Mouse (Mus musculus): ENCODE data around the gene Dpysl5. TPM values are rescaled to one million over a fixed set of nuclear protein-coding genes. Genes with fewer than 3 reads are reported as not detected.
A peak's percentile ranks its signal among the peaks of the same experiment; 100 is the strongest.

Gene Dpysl5
- polyA plus RNA-seq, 1 experiment from 2014 or later: 180 TPM

- Histone ChIP-seq H3K27me3 (peaks cover 8% of the 10 kb centered on the region; the same call in 1 of the 2 replicates), H3K4me2 (peak within 1 kb of the TSS; percentile 69), H3K9me3 (no peaks in the 10 kb centered on the region), H3K4me1 (replicated peaks) (peaks cover 39% of the 10 kb centered on the region), H3K9ac (peak within 1 kb of the TSS; percentile 94), H3K27ac (peak within 1 kb of the TSS; percentile 95), H3K4me3 (peak within 1 kb of the TSS; percentile 84), H3K36me3 (no peaks in the 10 kb centered on the region)
- peak; percentile 97 for ATAC-seq (ENCODE audit: low FRiP score)
- WGBS: 1% methylated on average over 59 of the region's 59 CpGs
Measured at GRCm38 (mm10) chr5:30814424-30815119, 103.2 kb downstream of the Dpysl5 start, which contains the start of gene Mapre3. Gene Mapre3, plus strand, starts transcription at chr5:30814641.

- Histone ChIP-seq H3K4me2 (peak overlapping the region; percentile 69), H3K4me1 (replicated peaks) (peaks cover 39% of the 10 kb centered on the region), H3K27me3 (peaks cover 8% of the 10 kb centered on the region; the same call in 1 of the 2 replicates), H3K9ac (peak overlapping the region; percentile 94), H3K9me3 (no peaks in the 10 kb centered on the region), H3K4me3 (peak overlapping the region; percentile 84), H3K27ac (peak overlapping the region; percentile 95), H3K36me3 (no peaks in the 10 kb centered on the region)
- ATAC-seq (ENCODE audit: low FRiP score): 0 out of 2 replicates have a peak, but pooled peaks have one; percentile 2
- 1% methylated on average over 7 of the region's 7 CpGs for WGBS
Measured at GRCm38 (mm10) chr5:30815120-30815465, 103.7 kb downstream of the Dpysl5 start.

DNA sequence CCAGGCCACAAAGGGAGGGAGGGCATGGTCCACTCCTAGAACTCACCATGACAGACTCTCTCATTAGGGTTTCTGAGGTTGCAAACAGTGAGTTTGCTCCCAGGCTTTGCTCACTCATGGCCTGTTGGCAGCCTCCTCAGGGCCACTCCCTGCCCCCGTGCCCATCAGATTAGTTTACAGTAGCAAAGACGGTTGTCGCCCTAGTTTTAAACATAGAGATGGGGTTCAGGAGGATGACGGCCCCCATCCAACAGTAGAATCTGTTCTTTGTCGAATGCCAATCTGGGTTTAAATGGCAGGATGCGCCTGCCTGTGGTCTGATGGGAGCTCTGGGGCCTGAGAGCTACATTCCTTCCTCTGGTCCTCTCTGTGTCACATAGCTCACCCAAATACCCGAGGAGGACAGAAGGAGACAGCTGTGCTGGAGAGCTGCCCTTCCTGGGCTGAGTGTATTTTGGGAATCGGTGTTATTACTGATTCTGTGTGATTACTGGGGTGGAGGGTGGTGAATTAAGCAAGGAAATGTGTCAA is 105.0 kb downstream of the Dpysl5 start:
- H3K4me1 ChIP-seq (replicated peaks): peaks cover 39% of the 10 kb centered on the region
- H3K9me3 ChIP-seq: no peaks in the 10 kb centered on the region
- H3K27me3 ChIP-seq: peaks cover 8% of the 10 kb centered on the region; the same call in 1 of the 2 replicates
- no peaks in the 10 kb centered on the region for H3K36me3 ChIP-seq
- peak overlapping the region; percentile 84 for H3K4me3 ChIP-seq
- no peak overlapping the region for H3K27ac ChIP-seq
- 80% methylated on average over 8 of the region's 8 CpGs for WGBS
- H3K9ac ChIP-seq: peak overlapping the region; percentile 63
- ATAC-seq (ENCODE audit: low FRiP score): no peak
- H3K4me2 ChIP-seq: peak overlapping the region; percentile 69

DNA sequence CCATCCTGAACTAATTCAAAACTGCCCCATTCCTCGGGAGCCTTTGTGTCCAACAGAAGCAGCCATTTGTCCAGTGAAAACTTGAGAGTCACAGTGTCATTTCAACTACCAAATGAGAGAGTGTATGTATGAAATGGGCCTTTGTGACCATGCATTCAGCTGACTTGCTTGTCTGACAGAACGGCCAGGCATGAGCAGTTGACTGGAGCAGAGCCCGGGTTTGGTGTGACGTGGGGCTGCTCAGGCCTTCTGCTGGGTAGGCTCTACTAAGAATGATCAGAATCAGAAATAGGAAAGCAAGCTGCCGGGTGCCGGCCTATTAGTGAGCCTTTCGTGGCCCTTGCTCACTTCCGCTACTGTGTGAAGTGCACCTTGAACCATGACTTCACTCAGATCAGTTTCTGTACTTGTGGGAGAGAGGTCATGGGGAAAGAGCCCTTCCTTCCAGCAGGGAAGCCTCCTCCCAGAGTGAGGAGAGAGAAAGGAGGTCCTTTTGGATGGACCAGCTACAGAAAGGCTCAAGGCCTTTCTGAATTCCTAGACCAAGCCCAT is 107.5 kb downstream of the Dpysl5 start:
- Histone ChIP-seq H3K4me3 (no peak overlapping the region), H3K4me2 (no peak overlapping the region)

GRCm38 (mm10) chr5:30822689-30823088 is 111.3 kb downstream of the Dpysl5 start:
- Histone ChIP-seq H3K4me1 (replicated peaks) (peaks cover 19% of the 10 kb centered on the region), H3K27me3 (no peaks in the 10 kb centered on the region), H3K9ac (no peak overlapping the region), H3K4me2 (no peak overlapping the region), H3K9me3 (no peaks in the 10 kb centered on the region), H3K36me3 (no peaks in the 10 kb centered on the region), H3K27ac (no peak overlapping the region), H3K4me3 (no peak overlapping the region)
- no peak for ATAC-seq (ENCODE audit: low FRiP score)
- WGBS: 91% methylated on average over 5 of the region's 5 CpGs

More for the DNA sequence above, 107.5 kb downstream of the Dpysl5 start:
- no peaks in the 10 kb centered on the region for H3K9me3 ChIP-seq
- no peak overlapping the region for H3K9ac ChIP-seq
- no peak overlapping the region for H3K27ac ChIP-seq
- H3K27me3 ChIP-seq: no peaks in the 10 kb centered on the region
- no peaks in the 10 kb centered on the region for H3K36me3 ChIP-seq
- H3K4me1 ChIP-seq (replicated peaks): peaks cover 33% of the 10 kb centered on the region
- ATAC-seq (ENCODE audit: low FRiP score): no peak
- 88% methylated on average over 8 of the region's 8 CpGs for WGBS

- H3K36me3 ChIP-seq: no peaks in the 10 kb centered on the region
- H3K27me3 ChIP-seq: no peaks in the 10 kb centered on the region
- no peaks in the 10 kb centered on the region for H3K9me3 ChIP-seq
- no peak for ATAC-seq (ENCODE audit: low FRiP score)
- peaks cover 19% of the 10 kb centered on the region for H3K4me1 ChIP-seq (replicated peaks)
- H3K4me2 ChIP-seq: no peak overlapping the region
- WGBS: 94% methylated on average over 3 of the region's 3 CpGs
- no peak overlapping the region for H3K9ac ChIP-seq
- H3K4me3 ChIP-seq: no peak overlapping the region
- H3K27ac ChIP-seq: no peak overlapping the region
Measured at GRCm38 (mm10) chr5:30823091-30823490, 111.7 kb downstream of the Dpysl5 start.

DNA sequence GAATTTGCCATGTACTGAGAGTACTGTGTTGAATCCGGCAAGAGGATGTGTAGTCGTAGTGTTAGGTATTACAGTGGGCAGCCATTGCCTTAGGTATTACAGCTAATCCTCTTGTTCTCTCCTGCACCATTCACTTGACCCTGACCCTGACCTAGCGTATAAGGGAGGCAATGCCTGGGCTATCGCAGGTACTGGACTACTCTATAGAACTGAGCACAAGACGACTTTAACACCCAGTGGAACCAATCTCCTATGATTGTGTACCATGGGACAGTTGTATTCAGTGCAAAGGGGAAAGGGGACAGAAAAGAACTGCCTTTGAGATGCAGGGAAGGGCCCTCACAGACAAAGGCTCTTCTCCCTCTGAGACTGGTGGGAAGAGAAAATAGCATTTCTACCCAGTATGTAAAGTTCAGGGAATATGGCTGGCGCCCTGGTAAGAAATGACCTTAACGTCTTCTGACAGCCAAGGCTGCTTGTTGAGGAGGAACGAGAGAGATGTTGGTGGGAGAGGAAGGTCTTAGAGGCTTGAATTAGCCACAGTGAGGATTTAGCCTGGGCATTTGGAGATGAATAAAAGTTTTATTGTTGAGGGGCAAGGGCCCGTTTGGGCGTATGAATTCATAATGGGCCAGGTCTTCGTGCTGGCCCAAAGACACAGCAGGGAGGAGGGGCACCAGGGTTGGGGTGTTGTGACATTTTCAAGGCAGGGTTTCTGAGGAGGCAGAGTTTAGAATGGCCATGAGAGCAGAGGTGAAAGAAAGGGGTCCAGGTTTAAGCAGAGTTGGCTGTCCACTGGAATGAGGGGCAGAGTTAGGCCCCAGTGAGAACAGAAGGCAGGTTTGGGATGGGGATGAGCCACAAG is 113.0 kb downstream of the Dpysl5 start:
- no peaks in the 10 kb centered on the region for H3K27me3 ChIP-seq
- no peak overlapping the region for H3K9ac ChIP-seq
- H3K4me1 ChIP-seq (replicated peaks): peaks cover 17% of the 10 kb centered on the region
- no peak for ATAC-seq (ENCODE audit: low FRiP score)
- H3K4me2 ChIP-seq: no peak overlapping the region
- H3K9me3 ChIP-seq: no peaks in the 10 kb centered on the region
- H3K36me3 ChIP-seq: no peaks in the 10 kb centered on the region
- no peak overlapping the region for H3K4me3 ChIP-seq
- no peak overlapping the region; the same call in 1 of the 2 replicates for H3K27ac ChIP-seq
- 59% methylated on average over 11 of the region's 11 CpGs for WGBS

DNA sequence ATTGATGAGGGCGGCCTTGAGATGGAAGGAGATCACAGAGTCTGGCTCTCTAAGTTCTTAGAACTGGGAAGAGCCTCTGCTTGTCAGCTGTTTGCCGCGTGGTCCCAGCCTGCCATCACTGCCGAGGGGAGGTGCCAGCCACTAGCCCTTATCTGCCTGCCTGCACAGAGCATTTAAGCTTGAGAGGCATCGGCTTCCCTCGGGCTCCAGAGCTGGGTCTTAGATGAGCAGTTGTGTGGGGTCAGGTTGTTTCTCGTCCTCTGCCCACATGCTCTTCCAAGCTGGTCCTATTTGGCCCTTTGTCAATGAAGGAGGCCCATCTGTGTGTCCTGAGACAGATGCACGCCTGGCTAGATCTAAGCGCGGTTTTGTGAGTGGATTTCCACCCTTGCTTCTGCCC is 113.8 kb downstream of the Dpysl5 start:
- Histone ChIP-seq H3K9ac (0 out of 2 replicates have a peak overlapping the region, but pooled peaks have one; percentile 24), H3K4me1 (replicated peaks) (peaks cover 17% of the 10 kb centered on the region), H3K27me3 (no peaks in the 10 kb centered on the region), H3K36me3 (peaks cover 4% of the 10 kb centered on the region; the same call in 1 of the 2 replicates), H3K4me3 (no peak overlapping the region), H3K27ac (0 out of 2 replicates have a peak overlapping the region, but pooled peaks have one; percentile 8), H3K4me2 (no peak overlapping the region), H3K9me3 (no peaks in the 10 kb centered on the region)
- ATAC-seq (ENCODE audit: low FRiP score): no peak
- WGBS: 76% methylated on average over 10 of the region's 10 CpGs

GRCm38 (mm10) chr5:30825821-30826220 is 114.5 kb downstream of the Dpysl5 start:
- H3K36me3 ChIP-seq: peaks cover 5% of the 10 kb centered on the region; the same call in 1 of the 2 replicates
- H3K4me2 ChIP-seq: no peak overlapping the region
- no peak overlapping the region for H3K27ac ChIP-seq
- H3K27me3 ChIP-seq: no peaks in the 10 kb centered on the region
- 0 out of 2 replicates have a peak overlapping the region, but pooled peaks have one; percentile 24 for H3K9ac ChIP-seq
- ATAC-seq (ENCODE audit: low FRiP score): no peak
- H3K4me1 ChIP-seq (replicated peaks): peaks cover 17% of the 10 kb centered on the region
- no peak overlapping the region for H3K4me3 ChIP-seq
- 78% methylated on average over 6 of the region's 6 CpGs for WGBS
- no peaks in the 10 kb centered on the region for H3K9me3 ChIP-seq

DNA sequence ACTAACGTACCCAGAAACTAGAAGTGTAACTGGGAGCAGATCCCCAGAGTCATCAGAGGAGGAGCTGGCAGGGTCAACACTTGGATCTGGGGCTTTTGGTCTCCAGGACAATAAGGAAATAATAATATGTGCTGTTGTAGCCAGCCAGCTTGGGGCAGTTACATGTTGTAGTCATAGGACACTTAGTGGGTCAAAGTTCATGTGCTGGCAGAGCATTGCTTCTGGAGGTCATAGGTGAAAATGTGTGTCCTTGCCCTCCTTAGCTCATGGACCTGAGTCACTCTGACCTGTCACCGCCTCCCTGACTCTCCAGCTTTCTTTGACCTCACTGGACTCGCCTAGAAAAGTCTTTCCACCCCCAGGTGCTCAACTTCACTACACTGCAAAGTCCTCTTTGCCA is 122.1 kb downstream of the Dpysl5 start:
- H3K27ac ChIP-seq: no peak overlapping the region
- H3K4me2 ChIP-seq: no peak overlapping the region
- peaks cover 31% of the 10 kb centered on the region for H3K36me3 ChIP-seq
- H3K9ac ChIP-seq: no peak overlapping the region
- no peak for ATAC-seq (ENCODE audit: low FRiP score)
- no peaks in the 10 kb centered on the region for H3K27me3 ChIP-seq
- H3K4me1 ChIP-seq (replicated peaks): no peaks in the 10 kb centered on the region
- H3K4me3 ChIP-seq: no peak overlapping the region
- 86% methylated on average over 3 of the region's 3 CpGs for WGBS
- H3K9me3 ChIP-seq: peaks cover 6% of the 10 kb centered on the region

DNA sequence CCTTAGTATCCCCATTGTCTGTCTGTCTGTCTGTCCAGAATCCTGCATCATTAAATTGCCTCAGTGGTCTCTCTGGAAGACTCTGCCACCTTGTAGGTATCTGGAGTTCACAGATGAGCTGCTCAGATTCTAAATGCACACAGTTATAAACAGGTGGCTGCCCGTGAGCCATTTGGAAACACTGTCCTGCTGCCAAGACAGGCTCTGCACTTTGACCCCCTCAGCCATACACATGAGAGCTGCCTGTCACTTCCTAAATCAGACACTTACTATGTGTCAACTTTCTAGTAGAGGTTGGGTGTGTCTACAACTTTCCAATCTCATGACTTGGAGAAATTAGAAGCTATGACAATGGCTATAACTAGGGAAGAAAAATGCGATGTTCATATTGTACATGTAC is 128.4 kb downstream of the Dpysl5 start:
- no peak for ATAC-seq (ENCODE audit: low FRiP score)
- H3K4me2 ChIP-seq: no peak overlapping the region
- H3K36me3 ChIP-seq: peaks cover 29% of the 10 kb centered on the region
- H3K9ac ChIP-seq: no peak overlapping the region
- 96% methylated on average over 2 of the region's 2 CpGs for WGBS
- peaks cover 6% of the 10 kb centered on the region for H3K9me3 ChIP-seq
- H3K27ac ChIP-seq: no peak overlapping the region
- H3K4me3 ChIP-seq: no peak overlapping the region
- H3K27me3 ChIP-seq: no peaks in the 10 kb centered on the region
- no peaks in the 10 kb centered on the region for H3K4me1 ChIP-seq (replicated peaks)

DNA sequence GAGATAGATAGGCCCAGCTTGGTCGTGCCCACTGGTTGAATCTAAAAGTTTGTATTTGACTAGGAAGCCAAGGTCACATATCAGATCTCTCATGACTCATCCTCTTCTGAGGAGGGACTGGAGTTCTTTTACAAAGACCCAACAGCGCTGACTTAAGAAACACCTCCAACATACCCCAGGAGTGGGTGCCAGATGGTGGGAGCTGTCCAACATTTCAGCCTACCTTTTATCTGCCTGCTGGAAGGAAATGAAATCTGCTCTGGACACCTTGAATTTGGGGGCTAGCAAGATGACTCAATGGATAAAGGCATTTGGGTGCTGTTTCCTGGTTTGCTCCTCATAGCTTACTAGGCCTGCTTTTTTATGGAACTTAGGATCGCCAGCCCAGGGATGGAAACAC is 130.5 kb downstream of the Dpysl5 start:
- 55% methylated on average over 3 of the region's 3 CpGs for WGBS
- Histone ChIP-seq H3K4me3 (no peak overlapping the region), H3K36me3 (peaks cover 17% of the 10 kb centered on the region), H3K9me3 (peaks cover 2% of the 10 kb centered on the region), H3K4me1 (replicated peaks) (no peaks in the 10 kb centered on the region), H3K4me2 (no peak overlapping the region), H3K27ac (no peak overlapping the region), H3K9ac (no peak overlapping the region), H3K27me3 (no peaks in the 10 kb centered on the region)
- ATAC-seq (ENCODE audit: low FRiP score): no peak

Data from hindbrain, embryonic 13.5 days (tissue).